Mouse (Mus musculus) granulocyte monocyte progenitor cell, adult 5-6 weeks (primary cell): Measurements from ENCODE around the gene Srsf5. TPM values are rescaled to one million over a fixed set of nuclear protein-coding genes. Genes with fewer than 3 reads are reported as not detected.

Experiments used
- ATAC-seq: replicated peaks from 2 replicates; pipeline ENCODE4 v1.8.0; 2016; ENCODE audit warnings: mild to moderate bottlenecking, moderate TSS enrichment, inconsistent platforms; ENCODE audit not compliant: poor library complexity, severe bottlenecking
- total RNA-seq, 2 experiments: library from RNA; stranded (forward) in 1 of 2; stranded (reverse) in 1 of 2; fragments of 200-712, 200-1000 nt in 1 of 2; fragments of >200 nt in 1 of 2; fragmentation: Nextera tagmentation in 1 of 2; gene quantifications; 2 replicates each; pipeline ENCODE4 v1.2.3; 2014 to 2017

Gene Srsf5
- total RNA-seq (2014; fragmentation: Nextera tagmentation) (313 and 360 TPM in 2 replicates), total RNA-seq (2017) (731 and 831 TPM in 2 replicates)

DNA sequence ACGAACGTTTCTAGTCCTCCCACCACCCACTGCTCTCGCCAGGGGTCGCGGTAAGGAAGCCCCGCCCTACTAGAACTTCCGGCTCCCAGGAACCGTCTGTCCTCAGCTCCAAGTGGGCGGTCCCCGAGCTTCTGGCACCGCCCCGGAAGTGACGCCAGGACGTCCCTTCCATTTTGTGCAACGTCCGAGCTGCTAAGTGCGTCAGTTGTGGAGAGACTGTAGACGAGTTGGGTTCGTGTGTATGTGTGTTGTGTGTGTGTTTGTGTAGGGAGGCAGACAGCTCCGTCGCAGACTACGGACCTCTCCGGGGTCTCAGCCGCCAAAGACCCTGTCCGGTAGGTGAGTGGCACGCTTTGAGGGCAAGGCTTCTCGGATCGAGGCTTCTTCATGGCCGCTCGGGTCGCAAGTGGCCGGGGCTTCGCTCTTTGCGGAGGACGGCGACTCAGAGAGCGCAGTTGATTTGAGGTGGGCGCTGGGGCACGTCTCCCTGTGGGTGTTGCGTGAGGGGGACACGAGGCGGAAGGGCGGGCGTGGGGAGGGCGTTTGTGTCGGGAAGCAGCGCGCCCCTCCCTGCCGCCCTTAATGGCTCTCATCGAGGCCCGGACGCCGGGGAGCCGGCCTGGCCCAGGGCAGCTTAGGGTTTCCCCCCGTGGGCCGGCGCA is at the start of gene Srsf5:
Gene Srsf5 (plus strand): TSS at position 171 of the 662 bp plus-strand sequence.
- peak; percentile 78 for ATAC-seq

- no peak for ATAC-seq
Observed at GRCm38 (mm10) chr12:80909631-80910030, 35.7 kb upstream of the Srsf5 start.

GRCm38 (mm10) chr12:80917764-80918163 is 27.5 kb upstream of the Srsf5 start:
- peak; percentile 62 for ATAC-seq

- ATAC-seq = no peak
Observed at GRCm38 (mm10) chr12:80921301-80921700, 24.0 kb upstream of the Srsf5 start.

- no peak for ATAC-seq
Observed at GRCm38 (mm10) chr12:80922869-80923268, 22.4 kb upstream of the Srsf5 start.

DNA sequence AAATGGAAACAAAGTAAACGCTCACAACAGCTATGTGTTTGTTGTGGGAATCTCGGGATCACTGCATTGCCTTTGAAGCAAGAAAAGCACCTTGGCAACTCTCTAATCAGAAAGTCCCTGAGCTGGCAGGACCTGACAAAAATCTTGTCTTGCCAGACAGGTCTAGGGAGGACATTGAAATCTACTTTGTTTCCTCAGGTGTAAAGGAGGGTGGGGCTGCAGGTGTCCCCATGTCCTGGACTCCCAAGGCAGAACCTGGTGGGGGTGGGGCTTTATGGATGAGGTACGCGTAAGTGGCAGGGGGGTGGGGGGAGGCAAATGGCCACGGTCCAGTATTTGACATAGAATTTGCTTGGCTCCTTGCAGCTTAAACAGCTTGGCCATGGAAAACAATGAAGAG is 21.7 kb upstream of the Srsf5 start:
- ATAC-seq = no peak

GRCm38 (mm10) chr12:80924205-80924604 is 21.1 kb upstream of the Srsf5 start:
- no peak for ATAC-seq

GRCm38 (mm10) chr12:80925919-80926318 is 19.4 kb upstream of the Srsf5 start:
- no peak for ATAC-seq

DNA sequence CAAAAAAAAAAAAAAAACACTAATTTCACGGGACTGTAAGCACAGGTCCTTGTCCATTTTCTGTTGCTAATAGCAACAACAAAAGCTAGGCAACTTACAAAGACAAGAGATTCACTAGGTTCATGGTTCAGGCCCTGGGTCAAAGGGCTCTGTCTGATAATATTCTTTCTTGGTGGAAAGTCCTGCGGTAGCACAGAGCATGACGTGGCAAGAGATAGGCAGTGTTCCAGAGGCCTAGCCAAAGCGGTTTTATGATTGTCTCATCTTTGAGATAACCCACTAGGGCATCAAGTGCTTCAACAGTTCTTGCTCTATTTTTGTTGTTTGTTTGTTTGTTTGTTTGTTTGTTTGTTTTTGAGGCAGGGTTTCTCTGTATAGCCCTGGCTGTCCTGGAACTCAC is 18.8 kb upstream of the Srsf5 start:
- ATAC-seq = no peak

DNA sequence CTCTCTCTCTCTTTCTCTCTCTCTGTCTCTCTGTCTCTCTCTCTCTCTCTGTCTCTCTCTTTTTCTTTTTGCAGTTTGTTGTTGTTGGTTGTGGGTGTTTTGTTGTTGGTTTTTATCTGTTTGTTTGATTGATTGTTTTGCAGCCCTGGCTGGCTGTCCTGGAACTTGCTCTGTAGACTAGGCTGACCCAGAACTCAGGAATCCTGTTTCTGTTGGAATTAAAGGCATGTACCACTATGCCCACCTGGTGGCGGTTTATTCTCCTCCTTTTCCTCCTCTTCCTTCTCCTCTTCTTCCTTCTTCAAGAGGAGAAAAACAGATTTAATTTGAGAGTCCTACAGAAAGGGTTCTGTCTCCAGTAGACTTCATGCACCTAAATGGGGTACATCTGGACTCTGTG is 17.8 kb upstream of the Srsf5 start:
- ATAC-seq = no peak

DNA sequence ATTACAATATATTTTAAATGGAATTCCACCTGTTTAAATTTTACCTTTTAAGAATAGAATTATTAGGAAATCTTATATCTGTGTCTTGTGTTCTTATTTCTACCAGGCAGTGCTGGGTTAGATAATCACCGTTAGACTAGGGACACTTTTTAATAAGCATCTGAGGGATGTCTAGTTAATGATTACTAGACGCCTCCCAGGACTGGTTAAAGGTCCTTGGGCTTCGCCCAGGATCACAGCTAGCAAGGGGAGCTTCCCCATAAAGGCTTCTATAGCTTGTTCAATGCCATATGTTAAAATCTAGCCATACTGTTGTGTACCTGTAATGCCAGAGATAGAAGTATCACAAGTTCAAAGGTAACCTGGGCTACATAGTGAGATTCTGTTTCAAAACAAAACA is 16.4 kb upstream of the Srsf5 start:
- ATAC-seq = no peak

DNA sequence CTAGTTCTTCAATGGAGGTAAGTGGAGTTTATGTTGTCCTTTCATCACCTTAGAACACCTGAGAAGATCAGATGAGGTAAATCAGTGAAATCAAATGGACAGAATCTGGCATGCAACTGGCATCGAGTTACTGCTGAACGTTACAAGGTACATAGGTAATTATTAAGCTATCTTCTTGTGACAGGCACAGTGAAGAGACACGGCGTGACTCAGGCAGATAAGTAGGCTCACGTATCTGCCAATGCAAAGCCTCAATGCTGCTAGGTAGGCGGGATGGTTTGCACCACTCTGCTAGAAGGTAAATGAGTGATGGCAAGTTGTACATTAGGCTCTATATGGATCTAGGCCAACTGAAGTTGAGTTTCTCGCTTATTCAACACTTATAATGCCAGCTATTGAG is 15.2 kb upstream of the Srsf5 start:
- ATAC-seq = no peak

DNA sequence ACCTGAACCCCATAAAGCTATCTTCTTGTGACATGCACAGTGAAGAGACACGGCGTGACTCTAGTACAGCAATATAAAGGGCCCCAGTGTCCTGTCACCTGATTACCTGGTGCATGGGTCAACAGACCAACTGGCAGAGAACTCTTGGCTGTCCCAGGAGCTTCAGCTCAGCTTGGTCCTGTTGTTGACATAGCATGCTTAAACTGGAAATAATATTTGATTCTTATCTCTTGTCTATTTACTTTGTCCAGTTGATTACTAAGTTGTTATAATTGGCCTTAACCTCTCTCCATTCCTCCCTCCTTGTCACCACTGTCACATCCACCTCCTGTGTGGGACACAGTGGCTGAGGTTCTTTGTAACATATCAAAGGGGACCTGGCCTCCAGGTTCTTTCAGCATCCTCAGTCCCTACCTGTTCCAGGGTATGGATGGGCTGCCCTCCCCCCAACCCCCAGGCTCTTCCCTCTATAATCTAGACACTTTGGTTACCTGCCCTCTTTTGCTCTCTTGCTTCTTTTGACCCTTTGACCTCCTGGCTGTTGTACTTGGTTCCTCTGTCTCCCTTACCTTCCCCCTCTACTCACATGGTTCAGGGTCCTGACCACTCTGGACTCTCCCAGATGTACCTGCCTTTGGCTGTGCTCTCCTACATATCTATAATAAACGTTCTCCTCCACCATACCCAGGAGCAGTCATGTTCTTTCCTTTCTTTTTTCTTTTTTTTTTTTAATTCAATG is 13.7 kb upstream of the Srsf5 start:
- ATAC-seq = no peak

DNA sequence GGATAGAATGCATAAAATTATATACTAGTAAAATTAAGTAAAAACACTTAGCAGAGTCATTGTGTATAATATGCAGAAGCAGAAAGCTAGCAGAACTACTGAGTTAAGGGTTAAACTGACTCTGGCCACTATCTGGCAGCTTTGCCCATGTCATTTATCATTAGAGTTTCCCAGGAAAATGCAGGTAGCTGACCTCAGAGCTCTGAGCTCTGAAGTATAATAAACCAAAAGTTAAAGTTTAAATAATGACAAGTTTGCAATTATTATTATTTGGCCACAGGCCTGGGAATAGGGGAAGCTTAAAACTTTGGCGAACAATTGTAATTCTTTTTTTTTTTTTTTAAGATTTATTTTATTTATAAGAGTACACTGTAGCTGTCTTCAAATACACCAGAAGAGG is 12.4 kb upstream of the Srsf5 start:
- no peak for ATAC-seq

GRCm38 (mm10) chr12:80936751-80937150 is 8.6 kb upstream of the Srsf5 start:
- no peak for ATAC-seq

- no peak for ATAC-seq
Observed at GRCm38 (mm10) chr12:80937331-80938029, 7.8 kb upstream of the Srsf5 start.

DNA sequence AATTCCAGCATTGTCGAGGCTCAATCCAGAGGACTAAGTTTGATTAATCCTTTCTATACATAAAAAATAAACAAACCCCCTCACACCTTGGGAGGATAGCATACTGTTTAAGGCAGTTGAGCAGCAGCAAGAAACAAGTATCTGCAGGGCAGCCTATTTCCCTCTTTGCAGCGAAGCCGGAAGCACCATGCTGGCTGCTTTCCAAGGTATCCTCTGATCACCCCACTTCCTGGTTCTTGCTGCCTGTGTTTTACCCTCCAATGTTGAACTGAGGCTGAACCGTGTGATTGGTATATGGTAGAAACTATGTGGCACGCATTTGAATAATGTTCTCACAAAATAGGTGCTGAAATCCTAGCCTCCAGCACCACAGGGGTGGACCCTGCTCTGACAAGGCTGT is 6.7 kb upstream of the Srsf5 start:
- ATAC-seq = peak; percentile 76

DNA sequence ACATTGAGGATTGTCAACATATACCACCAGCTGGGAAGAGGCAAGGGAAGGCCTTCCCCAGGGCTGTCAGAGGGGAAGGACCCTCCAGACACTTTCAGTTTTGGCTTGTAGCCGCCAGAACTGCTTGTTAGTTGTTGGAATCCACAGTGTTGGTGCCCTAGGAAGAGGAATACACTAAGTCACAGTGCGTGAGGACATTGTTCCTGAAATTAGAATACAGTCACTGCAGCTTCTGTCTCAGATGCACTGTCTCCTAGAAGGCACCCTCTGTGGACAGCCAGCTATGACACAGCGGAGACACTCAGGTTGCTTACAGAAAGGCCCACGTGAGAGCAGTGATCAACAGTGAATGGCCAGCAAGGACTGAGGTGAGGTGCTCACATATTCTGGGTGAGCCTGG is 6.1 kb upstream of the Srsf5 start:
- peak; percentile 61 for ATAC-seq

DNA sequence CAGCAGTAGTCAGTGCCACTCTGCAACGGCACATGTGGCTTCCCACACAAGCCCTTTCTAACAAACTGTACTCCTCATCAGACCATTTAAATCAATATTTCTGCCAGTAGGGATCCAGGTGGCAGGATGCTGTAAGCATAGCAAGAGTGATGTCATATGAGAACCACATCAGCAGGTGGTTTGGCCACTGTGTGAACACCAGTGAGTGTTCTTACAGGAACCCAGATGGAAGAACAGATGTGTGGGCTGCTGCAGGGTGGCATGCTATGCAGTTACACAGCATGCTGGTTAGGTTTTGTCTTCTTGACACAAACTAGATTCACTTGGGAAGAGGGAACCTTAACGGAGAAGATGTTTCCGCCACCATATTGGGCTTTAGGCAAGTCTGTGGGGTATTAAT is 3.4 kb upstream of the Srsf5 start:
- ATAC-seq = no peak

GRCm38 (mm10) chr12:80943395-80943794 is 1.9 kb upstream of the Srsf5 start:
- ATAC-seq = no peak

DNA sequence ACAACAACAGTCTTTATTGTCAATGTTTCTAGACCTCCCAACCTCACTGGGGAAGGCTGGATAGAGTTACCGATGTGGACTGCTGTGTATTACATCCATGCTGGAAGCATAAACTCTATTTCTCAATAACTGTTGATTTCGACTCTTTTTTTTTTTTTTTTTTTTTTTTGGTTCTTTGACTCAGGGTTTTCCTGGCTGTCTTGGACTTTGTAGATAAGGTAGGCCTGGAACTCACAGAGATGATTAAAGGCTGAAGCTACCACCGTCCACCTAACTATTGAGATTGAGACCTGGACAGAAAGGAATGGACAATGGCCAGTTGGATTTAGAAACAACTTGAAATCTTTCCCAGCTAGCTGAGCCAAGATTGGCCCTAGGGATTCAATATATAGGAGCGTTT is 1.1 kb upstream of the Srsf5 start:
- no peak for ATAC-seq
